In genomic region chr7:45712022-45712757, GRCm38 (mm10) we compare ENCODE assay signal across 9 mouse cellular contexts. TPM values are rescaled to one million over a fixed set of nuclear protein-coding genes. Genes with fewer than 3 reads are reported as not detected.
DNase-seq lines count a peak whose midpoint lies in the region; ATAC-seq lines count a peak whose summit lies in the region.
"Had no signal": no experiment of that assay in that cellular context is flagged by ENCODE, and none has a peak within 500 bp of the region (broad histone marks: within the 10 kb centered on the region; RNA-seq: fewer than 3 reads in every experiment).

No protein-coding gene starts in this region.

- no peak overlapping the region for H3K4me2 ChIP-seq in kidney, embryonic 14.5 days (replicated peaks; ENCODE audit: low read depth, low read length)
- H3K4me2 ChIP-seq: limb, embryonic 13.5 days had no signal

- ATAC-seq in kidney, embryonic 14.5 days (ENCODE audit: low FRiP score, low TSS enrichment) = no peak
- ATAC-seq in monocyte, adult 5-6 weeks (replicated peaks; ENCODE audit: insufficient number of reproducible peaks, low FRiP score, low TSS enrichment, poor library complexity, severe bottlenecking) = no peak

- no peaks in the 10 kb centered on the region for H3K9me3 ChIP-seq in kidney, embryonic 14.5 days (ENCODE audit: control insufficient read depth, low read length)
- H3K9me3 ChIP-seq: limb, embryonic 13.5 days had no signal

- no peak overlapping the region for H3K4me3 ChIP-seq in kidney, embryonic 14.5 days (ENCODE audit: low read length)
- H3K4me3 ChIP-seq: limb, embryonic 13.5 days had no signal

- DNase-seq in kidney, adult 11 months = peak; percentile 96
- peak; percentile 84 for DNase-seq in adrenal gland, postnatal 10 days
- peak; percentile 40 to 52 for DNase-seq in heart, postnatal 36 days
- peak; percentile 15 for DNase-seq in naive thymus-derived CD4-positive, alpha-beta T cell, adult 2 months (ENCODE audit: low read depth)
- no peak for DNase-seq in retina, embryonic 14.5 days (ENCODE audit: low spot score)
- DNase-seq in c-Kit-positive CD71-positive TER-119-positive erythroid progenitor cells, embryonic 14.5 days (ENCODE audit: low spot score) = no peak

- H3K36me3 ChIP-seq in kidney, embryonic 14.5 days (ENCODE audit: control insufficient read depth, insufficient read depth, low read length) = peaks cover 37% of the 10 kb centered on the region

- H3K27me3 ChIP-seq in kidney, embryonic 14.5 days (ENCODE audit: control insufficient read depth, insufficient read depth, low read length) = no peaks in the 10 kb centered on the region
- H3K27me3 ChIP-seq: limb, embryonic 13.5 days had no signal

- WGBS in kidney, embryonic 14.5 days = 85% methylated on average over 21 of the region's 21 CpGs

- no peak overlapping the region for H3K27ac ChIP-seq in kidney, embryonic 14.5 days (ENCODE audit: low read depth, low read length)
- H3K27ac ChIP-seq: limb, embryonic 13.5 days had no signal

- intact Hi-C loops in heart, postnatal 36 days (cut with DNase I) = no loop called here

- H3K9ac ChIP-seq in kidney, embryonic 14.5 days (ENCODE audit: low read depth, low read length) = no peak overlapping the region
- H3K9ac ChIP-seq: limb, embryonic 13.5 days had no signal

- peaks cover 39% of the 10 kb centered on the region for H3K4me1 ChIP-seq in kidney, embryonic 14.5 days (ENCODE audit: control insufficient read depth, insufficient read depth, low read length)

RNA-seq across cellular contexts. Expression of gene Rpl18, which starts 3.1 kb away (rescaled TPM):
- polyA plus RNA-seq in kidney, embryonic 14.5 days (2014; fragmentation: Nextera tagmentation; extraction: Ambion mirVana) = 1,328 and 1,679 TPM in 2 replicates
- 1,000 to 10,000 TPM; 1,029 to 1,042 TPM for total RNA-seq in adrenal gland, postnatal 10 days (2021)
- total RNA-seq in heart, postnatal 36 days (2021) = 100 to 1,000 TPM; 550 to 591 TPM
- 966 to 1,078 TPM (median 1,028 TPM) in 3 replicates for total RNA-seq in monocyte, adult 5-6 weeks (2017)

RNA-seq across cellular contexts. Expression of gene Sphk2, which starts 5.6 kb away (rescaled TPM):
- polyA plus RNA-seq in kidney, embryonic 14.5 days (2014; fragmentation: Nextera tagmentation; extraction: Ambion mirVana) = 16.8 and 23.9 TPM in 2 replicates
- total RNA-seq in adrenal gland, postnatal 10 days (2021) = 10 to 100 TPM; 28.0 to 28.8 TPM
- total RNA-seq in heart, postnatal 36 days (2021) = 10 to 100 TPM; 16.2 to 18.7 TPM
- total RNA-seq in monocyte, adult 5-6 weeks (2017) = 11.0 to 15.9 TPM (median 11.5 TPM) in 3 replicates

RNA-seq across cellular contexts. Expression of gene Dbp, which starts 7.3 kb away (rescaled TPM):
- 6.6 and 7.7 TPM in 2 replicates for polyA plus RNA-seq in kidney, embryonic 14.5 days (2014; fragmentation: Nextera tagmentation; extraction: Ambion mirVana)
- 10 to 100 TPM; 21.4 to 62.3 TPM for total RNA-seq in adrenal gland, postnatal 10 days (2021)
- 100 to 1,000 TPM in 1 of 2 experiments, 10 to 100 TPM in 1; 44.4 to 158 TPM for total RNA-seq in heart, postnatal 36 days (2021)
- total RNA-seq in monocyte, adult 5-6 weeks (2017) = 4.3 to 13.1 TPM (median 4.5 TPM) in 3 replicates

RNA-seq across cellular contexts. Expression of gene Fam83e, which starts 8.8 kb away (rescaled TPM):
- polyA plus RNA-seq in kidney, embryonic 14.5 days (2014; fragmentation: Nextera tagmentation; extraction: Ambion mirVana) = 1.2 and 2.1 TPM in 2 replicates
- total RNA-seq in adrenal gland, postnatal 10 days (2021) = under 1 TPM; 0.27 to 0.33 TPM
- total RNA-seq in heart, postnatal 36 days (2021) = under 1 TPM; 0.17 to 0.30 TPM
- total RNA-seq in monocyte, adult 5-6 weeks (2017) = 0.78 to 1.4 TPM in 2 of 3 replicates, not detected in the other

RNA-seq across cellular contexts. Expression of gene Car11, which starts 12.5 kb away (rescaled TPM):
- 6.9 and 11.9 TPM in 2 replicates for polyA plus RNA-seq in kidney, embryonic 14.5 days (2014; fragmentation: Nextera tagmentation; extraction: Ambion mirVana)
- 10 to 100 TPM in 1 of 2 experiments, 1 to 10 TPM in 1; 7.6 to 14.5 TPM for total RNA-seq in adrenal gland, postnatal 10 days (2021)
- total RNA-seq in heart, postnatal 36 days (2021) = 1 to 10 TPM; 6.2 to 6.7 TPM
- total RNA-seq in monocyte, adult 5-6 weeks (2017) = not detected in 3 replicates

Comparison
In these comparisons a context has a peak if more than half of its experiments do, and no peak if none do; other contexts are left out.
1. DNase-seq: peak in kidney, adult 11 months (single experiment), adrenal gland, postnatal 10 days (single experiment), heart, postnatal 36 days (2 of 2) and naive thymus-derived CD4-positive, alpha-beta T cell, adult 2 months (single experiment); none in retina, embryonic 14.5 days (single experiment) and c-Kit-positive CD71-positive TER-119-positive erythroid progenitor cells, embryonic 14.5 days (single experiment).